25 mouse cellular contexts compared by ENCODE assay signal in the genomic region with DNA sequence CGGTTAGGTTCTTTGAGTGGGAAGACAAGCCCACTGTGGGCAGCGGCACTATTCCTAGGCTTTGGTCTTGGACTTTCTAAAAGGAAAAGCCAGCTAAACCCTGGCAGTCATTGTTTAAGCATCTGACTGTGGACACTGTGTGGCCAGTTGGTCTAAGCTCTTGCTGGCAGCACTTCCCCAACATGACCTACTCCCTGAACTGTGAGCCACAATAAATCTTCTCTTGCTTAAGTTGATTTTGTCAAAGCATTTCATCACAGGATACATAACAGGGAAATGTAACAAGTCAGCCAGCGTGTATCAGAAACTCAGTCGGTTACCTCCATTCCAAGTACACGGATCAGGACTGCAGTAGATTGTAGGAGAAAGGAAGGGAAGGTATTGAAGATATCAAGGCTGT.
"Had no signal": no experiment of that assay in that cellular context is flagged by ENCODE, and none has a peak within 500 bp of the region (broad histone marks: within the 10 kb centered on the region; RNA-seq: fewer than 3 reads in every experiment).

No protein-coding gene starts in this region.

- ATAC-seq: hindbrain, postnatal 0 days; intestine, embryonic 16.5 days; liver, embryonic 12.5 days had no signal

- H3K27me3 ChIP-seq: heart, embryonic 13.5 days; heart, embryonic 15.5 days; hindbrain, embryonic 15.5 days; kidney, embryonic 15.5 days; limb, embryonic 13.5 days; limb, embryonic 15.5 days; liver, embryonic 12.5 days had no signal

- H3K4me3 ChIP-seq: heart, adult 2 months; heart, embryonic 13.5 days; heart, embryonic 15.5 days; hindbrain, embryonic 13.5 days; hindbrain, embryonic 15.5 days; kidney, embryonic 15.5 days; limb, embryonic 13.5 days; limb, embryonic 15.5 days; liver, embryonic 12.5 days had no signal

- H3K4me1 ChIP-seq: heart, embryonic 15.5 days; hindbrain, embryonic 15.5 days had no signal

- H3K36me3 ChIP-seq: heart, embryonic 13.5 days; heart, embryonic 15.5 days; hindbrain, embryonic 13.5 days; hindbrain, embryonic 15.5 days; kidney, embryonic 15.5 days; limb, embryonic 13.5 days; limb, embryonic 15.5 days; liver, embryonic 12.5 days had no signal

- DNase-seq: gastrocnemius, postnatal 14 days; gastrocnemius, postnatal 36 days; heart, adult 2 months; heart, postnatal 14 days; heart, postnatal 36 days; kidney, adult 11 months; kidney, adult 2 months; kidney, adult 9 months; kidney, postnatal 14 days; kidney, postnatal 36 days; layer of hippocampus, adult 9-11 months; layer of hippocampus, postnatal 36 days; left cerebral cortex, postnatal 4 days had no signal

- H3K9me3 ChIP-seq: heart, embryonic 13.5 days; heart, embryonic 15.5 days; hindbrain, embryonic 13.5 days; hindbrain, embryonic 15.5 days; kidney, embryonic 15.5 days; limb, embryonic 13.5 days; limb, embryonic 15.5 days; liver, embryonic 12.5 days had no signal

- H3K9ac ChIP-seq: heart, embryonic 13.5 days; heart, embryonic 15.5 days; hindbrain, embryonic 13.5 days; hindbrain, embryonic 15.5 days; kidney, embryonic 15.5 days; limb, embryonic 13.5 days; limb, embryonic 15.5 days; liver, embryonic 12.5 days; liver, embryonic 14.5 days had no signal

- H3K27ac ChIP-seq: heart, adult 2 months; heart, embryonic 13.5 days; heart, embryonic 15.5 days; hindbrain, embryonic 13.5 days; hindbrain, embryonic 15.5 days; hindbrain, postnatal 0 days; kidney, embryonic 15.5 days; kidney, postnatal 0 days; limb, embryonic 13.5 days; limb, embryonic 15.5 days; liver, embryonic 12.5 days; liver, embryonic 14.5 days had no signal
